ENCODE assay signal across 8 mouse cellular contexts in genomic region chr14:31942266-31942960, GRCm38 (mm10).
DNase-seq lines count a peak whose midpoint lies in the region; ATAC-seq and TF ChIP-seq lines count a peak whose summit lies in the region.
"Had no signal": no experiment of that assay in that cellular context is flagged by ENCODE, and none has a peak within 500 bp of the region (broad histone marks: within the 10 kb centered on the region; RNA-seq: fewer than 3 reads in every experiment).

No protein-coding gene starts in this region.

- peaks cover 0 to 4% of the 10 kb centered on the region in 2 experiments; a peak in 1 of 4 replicates for H3K4me1 ChIP-seq in ES-E14 (ENCODE audit: control insufficient read depth in 2 of 2, insufficient read depth in 2 of 2, low read length in 2 of 2, poor library complexity in 1 of 2)
- no peaks in the 10 kb centered on the region for H3K4me1 ChIP-seq in bone marrow, adult 2 months (ENCODE audit: control insufficient read depth, insufficient read depth, low read length)
- H3K4me1 ChIP-seq in forebrain, embryonic 12.5 days: peaks cover 8% of the 10 kb centered on the region
- H3K4me1 ChIP-seq: liver, embryonic 13.5 days had no signal

- no peak for TF ChIP-seq POLR2A in bone marrow, adult 2 months (IDR thresholded peaks at IDR 0.05; ENCODE audit: borderline replicate concordance, control insufficient read depth, low read depth, low read length)

- peak; percentile 80 for TF ChIP-seq CTCF in layer of hippocampus, adult 2 months (conservative IDR thresholded peaks at IDR 0.05)
- peak; percentile 40; the same call in 1 of the 2 replicates for TF ChIP-seq CTCF in bone marrow, adult 2 months (IDR thresholded peaks at IDR 0.05; ENCODE audit: control insufficient read depth, insufficient read depth, low read length)

- no peak for ATAC-seq in forebrain, embryonic 12.5 days (ENCODE audit: low FRiP score)

- no peak overlapping the region for H3K4me2 ChIP-seq in forebrain, embryonic 12.5 days
- H3K4me2 ChIP-seq: liver, embryonic 13.5 days had no signal

- H3K27me3 ChIP-seq in forebrain, embryonic 12.5 days: no peaks in the 10 kb centered on the region
- H3K27me3 ChIP-seq: liver, embryonic 13.5 days had no signal

- in situ Hi-C loops in ES-E14 (cut with MboI; ENCODE audit: low sequenced_read_pairs in 2 of 2, unreplicated experiment in 2 of 2): no loop called here

- H3K4me3 ChIP-seq in layer of hippocampus, adult 2 months: no peak overlapping the region
- no peak overlapping the region for H3K4me3 ChIP-seq in ES-E14 (ENCODE audit: insufficient read depth in 1 of 2, low read depth in 1 of 2, low read length in 2 of 2, poor library complexity in 1 of 2, severe bottlenecking in 1 of 2)
- no peak overlapping the region for H3K4me3 ChIP-seq in bone marrow, adult 2 months (replicated peaks; ENCODE audit: control insufficient read depth, low read depth, low read length)
- H3K4me3 ChIP-seq in forebrain, embryonic 12.5 days (replicated peaks): no peak overlapping the region
- H3K4me3 ChIP-seq: liver, embryonic 13.5 days had no signal

- no peaks in the 10 kb centered on the region for H3K36me3 ChIP-seq in ES-E14 (ENCODE audit: control insufficient read depth, insufficient read depth, low read length, poor library complexity, severe bottlenecking)
- H3K36me3 ChIP-seq in forebrain, embryonic 12.5 days (replicated peaks): no peaks in the 10 kb centered on the region
- H3K36me3 ChIP-seq: liver, embryonic 13.5 days had no signal

- no peaks in the 10 kb centered on the region for H3K9me3 ChIP-seq in ES-E14 (ENCODE audit: control insufficient read depth, insufficient read depth, low read depth, low read length)
- H3K9me3 ChIP-seq in forebrain, embryonic 12.5 days: no peaks in the 10 kb centered on the region
- H3K9me3 ChIP-seq: liver, embryonic 13.5 days had no signal

- peak in 1 of 2 experiments; percentile 32 for DNase-seq in layer of hippocampus, adult 2 months (ENCODE audit: low spot score in 2 of 2)
- DNase-seq in layer of hippocampus, postnatal 36 days: no peak
- no peak for DNase-seq in ES-E14 (ENCODE audit: low read depth, low spot score)
- peak; percentile 52 to 63 for DNase-seq in kidney, postnatal 4 days
- no peak for DNase-seq in ovary, adult 18-20 months (ENCODE audit: low spot score)
- DNase-seq: liver, embryonic 13.5 days had no signal

- 59% methylated on average over 3 of the region's 3 CpGs for WGBS in bone marrow, adult 2 months
- WGBS in forebrain, embryonic 12.5 days: 62% methylated on average over 3 of the region's 3 CpGs

- no peak overlapping the region for H3K9ac ChIP-seq in ES-E14 (ENCODE audit: insufficient read depth, low read depth, low read length, poor library complexity, severe bottlenecking)
- no peak overlapping the region for H3K9ac ChIP-seq in forebrain, embryonic 12.5 days
- H3K9ac ChIP-seq: liver, embryonic 13.5 days had no signal

- H3K27ac ChIP-seq in layer of hippocampus, adult 2 months: no peak overlapping the region
- no peak overlapping the region for H3K27ac ChIP-seq in ES-E14 (ENCODE audit: insufficient read depth, low read depth, low read length, poor library complexity, severe bottlenecking)
- H3K27ac ChIP-seq in bone marrow, adult 2 months (ENCODE audit: control insufficient read depth, insufficient read depth, low read depth, low read length, poor library complexity): no peak overlapping the region
- H3K27ac ChIP-seq in forebrain, embryonic 12.5 days: no peak overlapping the region
- H3K27ac ChIP-seq: liver, embryonic 13.5 days had no signal

TF ChIP-seq in ES-E14, 5 proteins besides CTCF, POLR2A, EP300 and RAD21:
- TF ChIP-seq CHD2 (IDR thresholded peaks at IDR 0.05; ENCODE audit: low read depth, low read length) (no peak), ZC3H11A (IDR thresholded peaks at IDR 0.05; ENCODE audit: borderline replicate concordance, low read depth, low read length) (peak; percentile 55; the same call in 1 of the 2 replicates)

Comparison
In these comparisons a context has a peak if more than half of its experiments do, and no peak if none do; other contexts are left out.
1. DNase-seq: peak in kidney, postnatal 4 days (2 of 2); none in layer of hippocampus, postnatal 36 days (0 of 2), ES-E14 (single experiment) and ovary, adult 18-20 months (single experiment).